Mouse (Mus musculus) spleen, postnatal 14 days (tissue): ENCODE measurements around the gene Slc16a11.
"Not testable (repeated sequence)": the region's sequence is repeated elsewhere in the genome, so short reads cannot be mapped to it uniquely, and the experiment has no call there.

Experiments used
- DNase-seq, 2 experiments: peaks; one replicate each; pipeline ENCODE4 v3.0.0; 2021 to 2022; ENCODE audit warnings: low spot score in 2 of 2

Gene Slc16a11

DNA sequence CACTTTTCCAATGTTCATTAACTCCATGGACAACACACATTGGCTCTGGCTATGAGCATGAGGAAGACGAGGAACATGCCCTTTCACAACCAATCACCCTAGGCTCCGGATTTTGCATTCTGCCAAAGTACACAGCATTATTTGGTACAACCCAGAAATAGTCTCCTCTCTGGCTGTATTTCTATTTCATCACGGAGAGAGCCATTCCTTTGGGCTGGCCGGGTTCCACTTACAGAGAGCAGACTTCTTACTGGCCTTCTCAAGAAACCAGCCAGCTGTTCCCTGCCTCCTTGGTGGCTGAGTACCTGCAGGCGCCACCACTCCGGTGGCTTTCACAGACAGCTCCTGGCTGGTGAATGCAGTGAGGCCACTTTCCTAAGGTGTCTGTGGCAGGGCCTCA, at the start of gene Slc16a11:
TSS of gene Slc16a11 (plus strand) at position 330 of the 400 bp plus-strand sequence.
- no peak for DNase-seq

DNA sequence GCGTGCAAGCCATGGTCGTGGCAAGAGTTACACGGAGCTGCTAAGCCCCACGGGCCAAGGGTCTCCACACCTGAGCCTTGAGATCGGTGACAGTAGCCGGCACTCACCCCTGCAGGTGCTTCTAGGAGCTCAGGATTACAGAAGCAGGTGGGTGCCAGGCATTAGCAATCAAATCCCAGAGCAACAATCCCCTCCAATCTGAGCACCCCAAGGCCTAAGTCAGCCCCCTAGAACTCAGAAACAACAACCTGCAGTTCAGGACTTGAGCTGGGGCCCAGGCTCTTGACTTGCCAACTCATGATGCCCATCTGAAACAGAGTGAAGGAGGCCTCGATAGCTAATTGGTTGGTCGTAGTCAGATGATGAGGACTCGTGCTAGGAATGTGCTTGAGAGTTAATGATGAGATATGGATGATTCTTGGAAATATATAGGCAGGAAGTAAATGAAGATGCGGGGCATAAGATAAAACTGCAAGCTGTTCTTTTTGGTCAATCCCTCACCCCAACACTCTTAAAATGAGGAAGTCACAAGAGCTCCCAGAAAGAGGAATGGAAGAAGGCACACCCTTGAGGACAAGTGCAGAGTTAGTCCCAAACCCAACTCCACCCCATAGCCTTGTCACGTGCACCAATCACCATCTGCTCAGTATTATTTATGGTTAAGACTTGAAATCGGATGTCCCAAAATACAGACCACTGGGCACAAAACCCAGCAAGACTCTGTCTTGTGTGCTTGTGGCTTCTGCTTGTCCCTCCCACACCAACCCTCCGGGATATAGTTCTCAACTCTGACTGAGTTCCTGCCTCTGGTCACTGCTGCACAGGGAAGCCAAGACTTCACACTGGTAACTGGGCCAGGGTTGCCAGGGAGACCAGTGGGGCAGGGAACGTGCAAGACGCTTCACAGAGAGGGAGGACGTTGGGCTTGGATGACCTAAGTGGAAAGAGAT, 46.3 kb upstream of the Slc16a11 start:
- no peak for DNase-seq

GRCm38 (mm10) chr11:70168136-70168535, 44.4 kb upstream of the Slc16a11 start:
- no peak for DNase-seq

GRCm38 (mm10) chr11:70169471-70169870, 43.1 kb upstream of the Slc16a11 start:
- not testable (repeated sequence) for DNase-seq

DNA sequence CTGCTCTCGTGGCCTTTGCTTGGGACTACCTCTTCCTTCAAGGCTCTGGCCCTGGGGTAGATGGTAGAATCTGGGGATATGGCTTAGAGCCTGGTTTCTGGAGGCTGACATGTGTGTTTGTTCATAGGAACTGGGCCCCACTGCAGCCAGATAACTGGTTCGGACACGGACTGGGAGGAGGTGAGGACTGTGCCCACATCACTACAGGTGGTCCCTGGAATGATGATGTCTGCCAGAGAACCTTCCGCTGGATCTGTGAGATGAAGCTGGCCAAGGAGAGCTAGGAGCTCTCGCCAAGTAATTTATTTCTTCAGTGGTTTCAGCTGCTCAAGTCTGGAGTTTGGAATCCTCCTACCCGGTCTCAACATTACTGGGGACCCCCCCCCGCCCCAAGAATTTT, 42.3 kb upstream of the Slc16a11 start:
- no peak for DNase-seq

- DNase-seq: no peak
Observed at GRCm38 (mm10) chr11:70171181-70171580, 41.4 kb upstream of the Slc16a11 start.

DNA sequence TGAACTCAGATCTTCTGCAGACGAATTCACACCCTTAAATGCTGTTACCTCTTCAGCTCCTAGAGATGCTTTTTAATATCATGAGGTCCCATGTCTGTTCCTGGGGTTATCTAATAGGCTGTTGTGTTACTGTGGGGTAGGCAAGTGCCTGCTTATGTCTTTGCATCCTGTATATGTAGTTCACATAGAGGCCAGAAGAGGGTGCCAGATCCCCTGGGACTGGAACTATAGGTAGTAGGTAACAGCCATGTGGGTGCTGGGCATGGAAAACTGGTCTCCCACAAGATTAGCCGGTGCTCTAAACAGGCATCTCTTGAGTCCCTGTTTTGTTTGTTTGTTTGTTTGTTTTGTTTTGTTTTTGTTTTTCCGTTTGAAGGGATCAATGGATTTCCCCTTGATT, 40.7 kb upstream of the Slc16a11 start:
- DNase-seq: peak in 1 of 2 experiments; percentile 20

- no peak for DNase-seq
Observed at GRCm38 (mm10) chr11:70172298-70172697, 40.3 kb upstream of the Slc16a11 start.

- no peak for DNase-seq
Observed at GRCm38 (mm10) chr11:70174491-70174890, 38.1 kb upstream of the Slc16a11 start.

GRCm38 (mm10) chr11:70177647-70178046, 34.9 kb upstream of the Slc16a11 start:
- DNase-seq: peak in 1 of 2 experiments; percentile 11

DNA sequence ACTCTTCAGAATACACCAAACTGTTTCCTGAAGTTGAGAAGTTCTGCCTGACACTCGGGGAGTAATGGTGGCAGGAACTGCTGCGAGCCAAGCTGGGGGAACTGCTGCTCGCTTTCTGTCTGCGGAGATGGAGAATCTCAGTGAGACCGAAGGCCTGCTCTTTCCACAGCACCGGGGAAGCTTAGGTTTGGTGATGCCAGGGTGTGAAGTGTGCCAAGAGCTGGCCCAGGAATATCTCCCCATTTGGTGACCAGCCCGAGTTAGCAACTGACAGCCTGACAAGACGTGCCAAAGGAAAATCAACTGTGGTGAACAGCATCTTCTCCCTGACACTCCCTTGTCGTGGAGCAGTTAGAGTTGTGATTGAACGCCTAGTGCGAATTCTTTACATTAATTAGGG, 34.2 kb upstream of the Slc16a11 start:
- DNase-seq: no peak

- DNase-seq: no peak
Observed at GRCm38 (mm10) chr11:70178756-70179155, 33.8 kb upstream of the Slc16a11 start.

DNA sequence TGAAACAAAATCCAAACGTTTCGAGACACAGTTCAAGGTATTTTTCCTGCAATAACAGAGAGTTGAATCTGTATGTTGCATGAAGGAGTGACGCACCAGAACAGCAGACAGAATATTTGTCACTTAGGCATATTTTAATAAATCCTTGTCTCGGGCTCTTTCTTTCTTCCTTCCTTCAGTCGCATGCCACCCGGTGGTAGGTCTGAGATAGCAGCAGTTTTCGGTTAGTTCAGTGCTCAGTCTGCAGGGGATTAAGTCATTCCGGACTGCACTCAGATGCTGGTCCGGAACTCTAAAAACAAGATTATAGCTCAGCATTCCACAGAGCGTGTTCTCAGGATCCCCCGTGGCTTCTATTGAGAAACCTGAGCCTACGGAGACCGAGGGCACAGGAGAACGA, 33.2 kb upstream of the Slc16a11 start:
- DNase-seq: no peak

DNA sequence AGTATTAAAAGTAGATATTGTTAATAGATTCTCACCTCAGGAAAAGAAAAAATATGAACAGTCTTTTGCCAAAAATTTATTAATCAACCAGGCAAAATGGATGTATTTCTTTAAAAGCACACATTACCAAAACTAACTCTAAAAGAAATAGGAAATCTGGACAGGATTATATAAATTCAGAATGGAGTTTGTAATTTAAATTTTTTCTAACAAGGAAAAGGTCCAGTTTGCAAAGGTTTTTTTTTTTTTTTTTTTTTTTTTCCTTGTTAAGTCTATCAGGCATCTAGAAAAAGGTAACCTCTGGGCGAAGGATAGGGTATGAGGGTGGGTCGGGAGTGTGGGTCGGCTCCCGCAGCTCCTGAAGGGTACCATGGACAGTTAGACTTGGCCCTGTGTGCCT, 32.1 kb upstream of the Slc16a11 start:
- DNase-seq: no peak

- no peak for DNase-seq
Observed at GRCm38 (mm10) chr11:70185120-70185519, 27.4 kb upstream of the Slc16a11 start.

GRCm38 (mm10) chr11:70189319-70190134, 23.0 kb upstream of the Slc16a11 start:
- DNase-seq: no peak

DNA sequence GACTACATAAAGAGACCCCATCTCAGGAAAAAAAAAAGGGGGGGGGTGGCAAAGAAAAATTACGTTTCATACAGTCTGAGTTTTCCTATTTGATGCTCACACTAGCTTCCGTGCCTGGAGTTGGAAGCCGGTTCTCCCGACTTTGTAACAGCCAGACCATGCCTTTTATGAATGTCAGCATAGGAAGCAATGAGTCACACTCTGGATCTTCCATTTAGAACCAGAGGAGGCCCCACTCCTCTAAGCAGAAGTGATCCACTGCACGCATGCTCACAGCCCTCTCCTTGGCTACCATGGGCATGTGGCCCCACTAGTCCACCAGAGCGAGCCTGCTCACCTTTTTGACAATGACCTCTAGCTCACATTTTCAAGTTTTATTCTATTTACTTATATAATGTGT, 21.4 kb upstream of the Slc16a11 start:
- DNase-seq: no peak

DNA sequence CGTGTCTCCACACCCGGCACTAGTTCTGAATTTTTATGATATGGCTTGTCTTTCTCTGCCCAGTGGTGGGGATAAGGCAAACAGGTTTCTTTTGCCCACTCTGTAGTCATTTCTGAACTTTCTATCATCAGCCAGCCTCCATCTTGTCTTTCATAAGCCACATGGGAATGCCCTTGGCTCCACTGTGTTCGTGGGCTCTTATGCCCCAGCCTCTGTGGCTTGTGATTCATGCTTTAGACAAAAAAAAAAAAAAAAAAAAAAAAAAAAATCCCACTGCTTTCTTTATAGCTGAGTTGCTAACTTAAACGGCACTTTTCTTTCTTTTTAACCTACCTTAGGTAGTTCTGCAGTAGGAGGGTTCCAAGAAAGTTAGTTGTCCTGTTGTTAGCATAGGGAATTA, 20.4 kb upstream of the Slc16a11 start:
- DNase-seq: no peak

GRCm38 (mm10) chr11:70193354-70194285, 18.9 kb upstream of the Slc16a11 start:
- DNase-seq: no peak

- no peak for DNase-seq
Observed at GRCm38 (mm10) chr11:70198332-70198731, 14.2 kb upstream of the Slc16a11 start.

DNA sequence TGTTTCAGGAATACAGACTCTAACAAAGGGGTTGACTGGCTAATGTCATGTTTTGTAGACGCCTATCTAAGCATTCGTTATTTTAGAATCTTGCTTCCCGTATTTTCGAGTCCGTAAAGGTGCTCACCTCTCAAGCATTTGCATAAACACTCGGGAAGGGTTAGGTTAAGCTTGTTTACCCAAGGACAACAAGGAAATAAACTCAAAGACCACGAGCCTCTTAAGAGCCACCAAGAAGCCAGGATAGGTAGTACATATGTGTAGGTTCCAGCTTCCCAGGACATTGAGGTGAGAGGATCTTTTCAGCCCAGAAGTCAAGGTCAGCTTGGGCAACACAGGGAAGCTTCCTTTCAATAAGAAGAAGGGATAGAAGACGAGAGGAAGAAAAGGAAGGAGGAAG, 13.4 kb upstream of the Slc16a11 start:
- no peak for DNase-seq
